Mouse (Mus musculus): Measurements from ENCODE around the gene Scrn2.

Gene Scrn2

GRCm38 (mm10) chr11:97050944-97051586, 21.3 kb downstream of the Scrn2 start:
- DNase-seq: peak in 1 of 2 experiments; percentile 14

- DNase-seq: peak; percentile 71 to 87
Measured at GRCm38 (mm10) chr11:97052219-97052646, 22.5 kb downstream of the Scrn2 start.

GRCm38 (mm10) chr11:97063274-97063920, 33.7 kb downstream of the Scrn2 start:
- DNase-seq: no peak

GRCm38 (mm10) chr11:97063921-97064295, 34.2 kb downstream of the Scrn2 start:
- no peak for DNase-seq

GRCm38 (mm10) chr11:97065538-97066295, 36.0 kb downstream of the Scrn2 start:
- DNase-seq: no peak

GRCm38 (mm10) chr11:97066656-97067360, 37.1 kb downstream of the Scrn2 start:
- no peak for DNase-seq

- no peak for DNase-seq
Measured at GRCm38 (mm10) chr11:97069333-97069732, 39.6 kb downstream of the Scrn2 start.

GRCm38 (mm10) chr11:97069770-97070169, 40.0 kb downstream of the Scrn2 start:
- DNase-seq: no peak

- DNase-seq: no peak
Measured at GRCm38 (mm10) chr11:97071129-97071528, 41.4 kb downstream of the Scrn2 start.

GRCm38 (mm10) chr11:97072533-97072932, 42.8 kb downstream of the Scrn2 start:
- peak in 1 of 2 experiments; percentile 58 for DNase-seq

GRCm38 (mm10) chr11:97074235-97074634, 44.5 kb downstream of the Scrn2 start:
- DNase-seq: peak in 1 of 2 experiments; percentile 73

GRCm38 (mm10) chr11:97078751-97079150, 49.0 kb downstream of the Scrn2 start:
- peak in 1 of 2 experiments; percentile 29 for DNase-seq

GRCm38 (mm10) chr11:97080291-97080690, 50.6 kb downstream of the Scrn2 start:
- DNase-seq: no peak

GRCm38 (mm10) chr11:97082977-97083376, 53.2 kb downstream of the Scrn2 start:
- peak; percentile 52 to 65 for DNase-seq

Measured in lung, postnatal 4 days (tissue).